Mouse (Mus musculus): ENCODE data around the gene Cort.
"Not testable (repeated sequence)": the region's sequence is repeated elsewhere in the genome, so short reads cannot be mapped to it uniquely, and the experiment has no call there.

Gene Cort

DNA sequence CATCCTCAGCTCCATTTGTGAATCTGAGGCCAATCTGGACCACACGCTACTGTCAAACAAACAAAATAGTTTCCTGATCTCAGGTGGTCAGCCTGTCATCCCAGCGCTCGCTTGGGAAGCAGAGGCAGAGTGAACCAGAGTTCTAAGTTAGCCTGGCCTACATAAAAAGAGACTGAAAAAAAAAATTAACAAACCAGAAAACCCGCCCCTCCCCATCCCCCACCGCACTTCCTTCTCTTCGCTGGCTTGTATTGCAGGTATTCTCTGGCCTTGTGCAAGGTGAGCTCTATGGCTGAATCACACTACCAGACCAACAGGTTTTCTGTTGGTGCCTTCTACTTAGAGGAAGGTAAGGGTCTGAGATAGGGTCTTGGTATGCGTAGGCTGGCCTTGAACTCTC is 21.0 kb upstream of the Cort start:
- DNase-seq (ENCODE audit: low read depth) = peak; percentile 67

DNA sequence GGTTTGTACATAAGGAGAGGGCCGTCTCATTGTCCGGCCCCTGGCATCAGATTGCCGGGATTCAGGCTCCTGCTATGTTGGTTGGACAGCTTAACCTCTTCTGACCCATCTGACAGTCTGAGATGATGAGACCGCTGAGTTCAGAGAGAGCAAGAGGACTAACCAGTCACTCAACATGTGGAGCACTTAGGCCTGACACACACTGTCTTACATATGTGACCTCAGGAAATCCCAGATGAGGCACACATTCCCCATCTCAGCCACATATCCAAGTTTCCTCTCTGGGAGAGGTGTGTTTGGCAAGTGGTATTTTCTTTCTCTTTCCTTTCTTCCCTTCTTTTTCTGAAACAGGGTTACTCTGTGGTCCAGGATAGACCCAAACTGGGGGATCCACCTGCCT is 18.6 kb upstream of the Cort start:
- DNase-seq (ENCODE audit: low read depth) = peak; percentile 29

DNA sequence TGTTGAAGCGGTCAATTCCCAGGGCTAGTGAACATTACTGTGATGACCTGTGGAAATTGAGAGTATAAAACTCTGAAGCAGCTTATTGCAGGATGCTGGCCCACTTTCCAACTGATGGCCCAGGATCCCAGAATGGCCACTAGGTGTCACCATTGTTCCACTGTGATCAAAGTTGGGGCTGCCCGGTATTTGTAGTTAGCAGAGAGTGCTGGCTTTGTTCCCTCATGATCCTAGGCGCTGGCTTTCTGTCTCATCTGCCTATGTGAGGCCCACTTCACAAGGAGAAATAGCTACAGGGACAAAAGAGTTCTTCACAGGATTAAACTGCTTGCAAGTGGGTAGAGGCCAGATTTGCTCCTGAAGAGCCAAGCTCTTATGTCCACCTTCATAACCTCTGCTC is 17.9 kb upstream of the Cort start:
- peak; percentile 92 for DNase-seq (ENCODE audit: low read depth)

- DNase-seq (ENCODE audit: low read depth) = no peak
Measured at GRCm38 (mm10) chr4:149143594-149143993, 17.0 kb upstream of the Cort start.

GRCm38 (mm10) chr4:149138515-149138914 is 12.0 kb upstream of the Cort start:
- no peak for DNase-seq (ENCODE audit: low read depth)

DNA sequence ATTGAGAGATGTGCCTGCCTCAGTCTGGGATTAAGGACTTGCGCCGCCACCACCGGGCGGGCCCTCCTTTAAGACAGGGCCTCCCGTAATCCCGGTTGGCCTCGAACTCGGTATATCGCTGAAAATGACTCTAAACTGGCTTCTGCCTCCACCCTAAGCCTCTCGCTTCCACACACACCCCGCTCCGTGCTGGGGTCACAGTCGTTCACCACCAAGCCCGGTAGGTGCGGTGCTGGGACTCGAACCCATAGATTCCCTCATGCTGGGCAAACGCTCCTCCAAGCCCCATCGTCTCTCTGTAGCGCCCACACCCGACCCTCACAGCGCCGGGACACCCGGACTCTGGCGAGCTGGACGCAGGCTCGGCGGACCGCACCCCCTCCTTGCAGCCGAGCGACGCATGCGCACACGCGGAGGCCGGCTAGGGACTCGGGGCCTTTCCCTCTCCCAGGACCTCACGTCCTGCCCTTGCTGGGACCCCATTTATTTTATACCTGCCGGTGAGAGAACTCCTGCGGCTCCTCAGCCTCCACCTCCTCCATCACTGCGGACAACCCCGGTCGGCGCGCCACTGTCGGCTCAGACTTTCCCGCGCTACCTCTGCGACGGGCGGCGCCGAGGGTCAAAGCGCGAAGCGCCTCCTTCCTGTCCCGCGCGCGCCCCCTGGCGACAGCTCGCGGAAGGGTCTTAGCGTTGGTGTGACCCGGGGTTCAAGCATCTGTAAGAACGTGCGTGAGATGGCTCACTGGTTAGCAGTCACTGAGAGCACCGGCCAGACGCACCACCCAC is 10.6 kb upstream of the Cort start, which contains the start of gene Cenps:
Gene Cenps, minus strand, starts transcription at position 648 of the 789 bp plus-strand sequence.
- peak; percentile 92 for DNase-seq (ENCODE audit: low read depth)

DNA sequence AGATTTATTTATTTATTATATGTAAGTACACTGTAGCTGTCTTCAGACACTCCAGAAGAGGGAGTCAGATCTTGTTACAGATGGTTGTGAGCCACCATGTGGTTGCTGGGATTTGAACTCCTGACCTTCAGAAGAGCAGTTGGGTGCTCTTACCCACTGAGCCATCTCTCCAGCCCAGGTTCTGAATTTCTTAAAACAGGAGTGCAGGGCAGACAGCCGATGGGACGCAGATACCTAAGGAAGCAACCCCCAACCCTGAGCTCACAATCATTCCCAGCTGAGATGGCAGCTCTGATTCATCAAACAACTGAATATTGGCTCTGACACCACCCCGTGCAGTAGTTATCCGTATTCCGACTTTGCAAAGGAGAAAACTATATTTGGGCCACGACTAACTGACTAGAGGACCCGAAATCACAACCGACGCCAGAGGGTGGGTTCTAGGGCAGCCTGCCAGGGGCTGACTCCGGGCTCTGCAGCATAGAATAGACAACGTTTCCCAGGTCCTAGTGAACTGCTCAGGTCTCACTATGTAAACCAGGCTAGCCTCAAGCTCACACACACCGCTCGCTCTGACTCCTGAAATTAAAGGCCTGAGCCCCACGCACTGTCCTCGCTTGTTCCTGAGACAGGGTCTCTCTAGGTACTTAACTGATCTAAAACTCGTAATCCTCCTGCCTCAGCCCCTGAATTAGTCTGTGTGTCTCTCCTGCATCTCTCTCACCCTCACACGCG is 9.7 kb upstream of the Cort start:
- no peak for DNase-seq (ENCODE audit: low read depth)

DNA sequence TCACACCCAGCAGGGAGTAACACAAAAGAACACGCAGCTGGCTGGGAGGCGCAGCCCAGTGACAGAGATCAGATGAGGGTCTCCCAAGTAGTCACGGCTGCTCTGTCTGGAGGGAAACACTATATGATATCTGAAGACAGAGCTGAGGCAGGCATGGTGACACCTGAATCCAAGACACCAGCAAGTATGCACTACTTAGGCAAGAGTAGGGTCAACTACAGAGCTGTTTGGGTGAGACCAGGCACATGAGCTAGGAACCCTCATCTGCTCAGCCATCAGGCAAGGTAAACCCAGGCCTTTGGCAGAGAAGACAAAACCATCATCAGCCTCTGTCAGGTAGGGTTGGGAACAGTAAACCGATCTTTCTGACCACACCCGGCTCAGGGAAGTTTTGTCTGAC is 6.8 kb upstream of the Cort start:
- no peak for DNase-seq (ENCODE audit: low read depth)

DNA sequence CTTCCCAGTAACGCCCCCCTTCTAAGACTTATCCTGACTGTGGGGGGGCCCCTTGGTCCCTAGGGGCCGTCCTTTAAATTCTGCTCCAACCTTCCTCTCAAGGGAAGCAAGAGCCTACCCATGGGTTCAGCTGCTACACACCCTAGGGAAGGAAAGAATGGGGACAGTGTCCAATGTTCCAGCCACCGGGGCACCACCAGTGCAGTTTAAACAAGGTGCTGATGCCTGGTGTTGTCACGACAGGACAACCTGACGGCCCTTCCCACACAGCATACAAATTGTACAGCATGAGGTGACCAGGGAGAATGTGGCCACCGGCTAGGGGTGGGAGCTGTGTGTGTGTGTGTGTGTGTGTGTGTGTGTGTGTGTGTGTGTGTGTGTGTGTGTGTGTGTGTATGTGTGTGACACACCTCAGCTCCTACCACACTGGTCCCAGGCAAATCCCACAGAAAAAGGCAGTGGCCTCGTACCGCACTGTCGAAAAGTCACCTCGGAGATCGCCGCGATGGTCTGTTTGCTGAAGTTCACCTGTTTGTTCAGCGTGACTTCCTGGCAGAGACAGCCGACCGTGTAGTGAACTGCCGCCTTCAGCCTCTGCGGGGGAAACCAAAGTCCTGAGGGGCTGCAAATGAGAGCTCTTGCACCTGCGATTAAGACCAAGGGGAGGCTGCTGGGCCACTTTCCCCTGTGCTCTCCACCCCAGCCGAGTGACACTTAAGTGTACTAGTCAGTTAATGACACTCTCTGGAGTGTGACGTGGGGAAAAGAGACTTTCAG is 5.4 kb upstream of the Cort start:
- no peak for DNase-seq (ENCODE audit: low read depth)

DNA sequence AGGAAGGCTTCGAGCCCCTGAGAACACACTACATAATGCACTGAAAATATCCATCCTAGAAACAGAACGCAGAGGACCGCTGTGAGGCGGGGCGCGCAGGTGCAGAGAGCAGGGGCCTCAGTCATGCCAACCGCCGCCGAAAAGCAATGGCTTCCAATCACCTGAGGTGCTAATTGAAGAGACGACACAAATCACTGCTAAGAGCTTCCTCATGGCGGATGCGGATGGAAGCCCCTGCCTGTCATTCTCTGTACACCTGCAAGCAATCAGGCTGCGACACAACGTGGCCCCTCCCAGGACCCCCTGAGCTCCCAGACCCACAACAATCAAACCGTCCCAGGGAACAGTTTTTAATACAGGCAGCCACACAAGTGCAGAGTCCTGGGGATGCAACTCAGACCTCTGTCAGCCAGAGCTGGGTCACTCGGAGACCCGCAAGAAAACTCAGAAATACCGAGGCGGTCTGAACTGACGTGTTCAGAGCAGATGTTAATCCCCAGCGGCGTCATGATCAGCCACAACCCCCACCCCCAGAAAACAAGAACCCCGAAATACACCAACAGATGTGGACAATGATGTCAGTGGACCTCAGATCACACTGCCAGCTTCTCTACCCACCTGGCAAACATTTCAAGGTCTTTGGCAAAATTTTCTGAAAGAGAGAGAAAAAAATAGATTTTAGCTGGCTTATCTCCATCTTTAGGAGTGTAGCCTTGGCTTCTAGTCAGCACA is 4.6 kb upstream of the Cort start:
- no peak for DNase-seq (ENCODE audit: low read depth)

- DNase-seq (ENCODE audit: low read depth) = no peak
Measured at GRCm38 (mm10) chr4:149128467-149128866, 1.9 kb upstream of the Cort start.

- no peak for DNase-seq (ENCODE audit: low read depth)
Measured at GRCm38 (mm10) chr4:149126115-149126509, 451 bp downstream of the Cort start.

DNA sequence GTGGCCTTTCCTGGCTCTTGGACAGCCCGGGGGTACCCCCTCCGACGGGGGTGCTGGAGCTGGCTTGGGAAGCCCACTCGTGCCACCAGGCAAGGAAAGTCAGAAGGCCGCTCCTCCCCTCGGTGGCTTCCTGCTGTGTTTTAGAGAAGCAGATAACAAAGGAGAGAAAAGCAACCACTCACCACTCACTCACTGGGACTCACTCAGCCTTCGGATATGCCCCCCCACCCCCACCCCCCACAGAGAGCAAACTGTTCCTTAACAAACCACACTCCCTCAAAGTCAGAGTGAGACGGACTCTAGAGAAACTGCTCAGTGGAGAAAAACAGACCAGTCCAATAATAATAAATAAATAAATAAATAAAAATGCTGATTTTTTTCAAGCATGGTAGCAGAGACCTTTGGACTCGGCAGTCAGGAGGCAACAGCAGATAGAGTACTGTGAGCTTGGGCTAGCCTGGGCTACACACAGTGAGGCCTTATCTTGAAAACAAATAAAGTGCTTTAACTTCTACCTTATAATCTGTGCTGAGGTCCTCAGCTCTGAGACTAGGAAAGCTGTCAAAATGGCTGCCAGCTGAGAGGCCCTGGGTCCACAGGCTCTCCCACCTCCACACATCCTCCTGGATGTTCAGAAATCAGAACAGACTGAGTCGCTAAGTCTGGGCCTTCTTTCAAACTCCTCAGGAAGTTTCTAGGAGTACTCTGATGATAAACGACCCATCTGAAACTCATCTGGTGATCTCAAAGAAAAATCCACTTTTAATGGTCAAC is 1.0 kb downstream of the Cort start:
- no peak for DNase-seq (ENCODE audit: low read depth)

DNA sequence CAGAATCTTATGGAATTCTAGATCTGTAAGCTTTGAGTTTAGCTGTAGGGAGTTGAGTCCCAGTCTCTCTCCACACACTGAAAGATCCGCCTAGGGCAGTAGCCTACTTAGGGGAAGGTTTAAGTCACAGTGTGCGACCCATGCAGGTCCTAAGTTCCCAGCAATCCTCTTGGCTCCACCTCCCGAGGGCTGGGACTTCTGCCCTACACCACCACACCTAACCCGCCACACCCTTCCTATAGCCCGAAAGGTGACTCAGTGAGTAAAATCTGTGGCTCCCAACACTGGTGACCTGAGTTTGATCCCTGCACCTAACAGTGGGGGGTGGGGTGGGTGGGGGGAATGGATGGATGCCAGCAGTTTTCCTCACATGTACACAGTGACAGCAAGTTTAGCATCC is 3.1 kb downstream of the Cort start:
- no peak for DNase-seq (ENCODE audit: low read depth)

- not testable (repeated sequence) for DNase-seq (ENCODE audit: low read depth)
Measured at GRCm38 (mm10) chr4:149119978-149120562, 6.5 kb downstream of the Cort start.

- peak; percentile 88 for DNase-seq (ENCODE audit: low read depth)
Measured at GRCm38 (mm10) chr4:149103875-149104561, 22.5 kb downstream of the Cort start, which contains the start of gene Dffa. Dffa (plus strand) TSS chr4:149104146.

DNA sequence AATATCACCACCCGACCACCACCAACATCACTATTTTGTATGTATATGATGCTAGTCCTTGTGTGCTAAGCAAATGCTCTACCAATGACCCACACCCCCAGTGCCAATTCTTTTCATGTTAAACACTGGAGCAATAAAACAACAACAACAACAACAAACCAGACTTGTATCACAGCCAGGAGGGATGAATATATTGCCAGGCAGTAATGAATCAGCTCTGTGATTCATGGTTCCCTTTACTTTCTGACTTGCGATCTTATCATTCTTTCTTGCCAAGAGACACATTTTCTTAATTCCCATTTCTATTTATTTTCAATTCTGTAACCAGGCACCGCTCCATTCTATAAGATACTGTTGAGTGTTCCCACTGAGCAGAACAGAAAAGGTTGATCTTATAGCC is 25.1 kb downstream of the Cort start:
- DNase-seq (ENCODE audit: low read depth) = no peak

- not testable (repeated sequence) for DNase-seq (ENCODE audit: low read depth)
Measured at GRCm38 (mm10) chr4:149100449-149100848, 26.1 kb downstream of the Cort start.

DNA sequence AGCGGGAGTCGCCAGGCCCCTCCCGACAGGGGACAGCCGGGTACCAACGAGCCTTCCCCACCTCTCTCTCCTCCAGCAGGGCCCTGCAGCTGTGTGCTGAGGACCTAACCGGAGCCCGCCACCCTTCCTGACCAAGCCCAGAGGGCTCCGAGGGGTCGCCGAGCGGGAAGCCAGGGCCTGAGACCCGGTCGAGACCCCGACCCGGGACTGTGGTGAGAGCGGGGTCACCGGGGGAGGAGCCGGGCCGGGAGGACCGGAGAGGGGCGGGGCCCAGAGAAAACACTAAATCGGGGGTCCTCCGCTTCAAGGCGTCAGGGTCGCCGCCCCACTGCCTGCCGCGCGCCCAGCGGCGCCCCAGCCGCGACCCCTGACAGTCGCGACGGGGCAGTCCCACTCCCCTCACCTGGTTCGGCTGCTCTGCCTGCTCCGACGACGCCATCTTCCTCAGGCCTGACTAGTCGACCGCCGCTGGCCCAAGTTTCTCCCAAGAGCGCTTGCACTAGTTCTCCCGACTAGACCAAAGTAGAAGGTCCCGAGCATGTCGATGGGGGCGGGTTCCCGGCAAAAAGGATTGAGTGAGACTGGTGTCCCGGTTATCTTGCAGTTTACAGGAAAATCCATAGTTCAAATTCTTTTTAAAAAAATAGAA is 27.1 kb downstream of the Cort start, which contains the start of gene Pex14:
Gene Pex14, minus strand, starts transcription at position 508 of the 649 bp plus-strand sequence.
- DNase-seq (ENCODE audit: low read depth) = peak; percentile 83

Measured in naive thymus-derived CD4-positive, alpha-beta T cell, adult 2 months (primary cell).